Mouse (Mus musculus): Measurements from ENCODE around the gene Mpeg1. TPM values are rescaled to one million over a fixed set of nuclear protein-coding genes. Genes with fewer than 3 reads are reported as not detected.

Gene Mpeg1
- total and polyA plus RNA-seq, 3 experiments = 43.8 to 270 (median 68.0) TPM

- TF ChIP-seq ZMIZ1 (IDR thresholded peaks at IDR 0.05; ENCODE audit: low read depth, low read length) (peak; percentile 4; the same call in 1 of the 2 replicates), JUN (IDR thresholded peaks at IDR 0.05; ENCODE audit: insufficient read depth, low read depth, low read length) (no peak), KAT2A (IDR thresholded peaks at IDR 0.05; ENCODE audit: insufficient replicate concordance, low read length) (0 out of 2 replicates have a peak, but pooled peaks have one; percentile 25)
These were observed 25.6 kb upstream of the Mpeg1 start (continued) for GRCm38 (mm10) chr19:12435011-12435416.

DNA sequence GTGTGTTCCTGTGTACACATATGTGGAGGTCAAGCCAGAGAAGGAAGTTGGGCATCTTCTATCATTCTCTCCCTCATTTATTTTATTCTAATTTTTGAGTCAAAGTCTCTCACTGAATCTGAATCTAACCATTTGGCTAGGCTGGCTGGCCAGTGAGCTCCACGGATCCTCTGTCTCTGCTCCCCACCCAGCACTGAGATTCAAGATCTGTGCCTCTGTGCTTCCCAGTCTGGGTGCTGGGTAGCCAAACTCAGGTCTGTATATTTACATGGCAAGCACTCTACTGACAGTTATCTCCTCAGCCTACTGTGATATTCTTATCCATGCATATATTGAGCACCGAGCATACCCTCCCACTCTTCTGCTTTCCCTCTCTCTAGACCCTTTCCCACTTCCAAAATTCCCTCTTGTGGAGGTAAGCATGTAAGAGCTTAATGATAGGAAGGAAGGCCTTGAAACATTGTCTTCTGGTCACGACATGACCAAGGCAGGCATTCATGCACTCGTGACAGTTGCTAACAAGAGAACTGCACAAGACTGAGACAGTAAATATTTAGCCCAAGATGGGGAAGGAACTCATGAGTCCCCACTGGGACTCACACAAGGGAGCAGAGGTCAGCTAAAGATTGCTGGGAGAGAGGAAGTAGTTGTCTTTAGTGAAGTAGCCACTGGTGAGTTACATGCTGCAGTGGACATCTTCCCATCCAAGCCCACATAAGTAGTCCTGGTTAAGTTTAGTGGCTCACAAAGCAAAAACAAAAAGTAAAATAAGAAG lies 24.6 kb upstream of the Mpeg1 start:
- Histone ChIP-seq H3K4me2 (ENCODE audit: insufficient read depth, low read depth, poor library complexity, severe bottlenecking) (peak overlapping the region; percentile 43), H3K4me3 (replicated peaks in 1 of 3; ENCODE audit: low read depth in 2 of 3, low read length in 2 of 3, poor library complexity in 1 of 3) (peak overlapping the region in 1 of 3 experiments; percentile 39), H3K36me3 (replicated peaks in 1 of 2; ENCODE audit: control insufficient read depth in 1 of 2, insufficient read depth in 1 of 2, low read length in 1 of 2) (no peaks in the 10 kb centered on the region), H3K27me3 (replicated peaks) (no peaks in the 10 kb centered on the region), H3K9me3 (replicated peaks; ENCODE audit: low read length) (peaks cover 2% of the 10 kb centered on the region), H3K79me2 (replicated peaks; ENCODE audit: control insufficient read depth, extremely low read depth, insufficient read depth, poor library complexity, severe bottlenecking) (no peaks in the 10 kb centered on the region), H3K27ac (ENCODE audit: insufficient read depth, low read depth) (peak overlapping the region; percentile 99), H3K4me1 (ENCODE audit: control insufficient read depth in 1 of 2, insufficient read depth in 2 of 2) (peaks cover 22 to 51% of the 10 kb centered on the region in 2 experiments), H3K9ac (ENCODE audit: insufficient read depth, low read depth) (peak overlapping the region; percentile 74)
- DNase-seq (ENCODE audit: extremely low read depth) = no peak
- dilution Hi-C loops (cut with MboI; ENCODE audit: extremely low pct_ligation_motif_present, extremely low pct_unique_long_range_greater_than_20kb, low sequenced_read_pairs) (no loop called here), in situ Hi-C loops (cut with MboI; ENCODE audit: low pct_ligation_motif_present, low pct_unique_long_range_greater_than_20kb, low sequenced_read_pairs) (loop anchor here (10.0 kb wide), 2 partner anchors 149 to 301 kb away; no protein-coding TSS in a partner anchor)
- peak; percentile 53; the same call in 1 of the 2 replicates for TF ChIP-seq BHLHE40 (IDR thresholded peaks at IDR 0.05; ENCODE audit: low read depth, low read length)
- no peak for TF ChIP-seq KAT2A (IDR thresholded peaks at IDR 0.05; ENCODE audit: insufficient replicate concordance, low read length)

DNA sequence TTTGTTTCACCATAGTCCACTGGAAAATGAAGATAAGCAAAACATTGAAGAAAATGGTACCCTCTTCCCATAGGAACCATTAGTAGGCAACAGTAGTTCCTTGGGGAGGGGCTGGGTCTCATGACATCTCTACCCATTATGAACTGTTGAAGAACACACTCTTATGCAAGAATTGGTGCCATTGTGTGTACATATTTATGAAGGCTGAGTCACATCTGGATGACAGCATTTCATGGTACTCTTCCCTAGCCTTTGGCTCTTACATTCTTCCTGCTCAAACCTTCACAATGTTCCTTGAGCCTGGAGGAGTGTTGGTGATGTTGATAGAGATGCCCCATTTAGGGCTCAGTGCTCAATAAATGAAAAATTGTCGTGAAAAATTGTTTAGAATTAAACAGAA lies 21.0 kb upstream of the Mpeg1 start:
- Histone ChIP-seq H3K4me1 (ENCODE audit: control insufficient read depth in 1 of 2, insufficient read depth in 2 of 2) (peaks cover 22 to 45% of the 10 kb centered on the region in 2 experiments), H3K27ac (ENCODE audit: insufficient read depth, low read depth) (no peak overlapping the region), H3K9ac (ENCODE audit: insufficient read depth, low read depth) (no peak overlapping the region), H3K4me3 (replicated peaks in 1 of 3; ENCODE audit: low read depth in 2 of 3, low read length in 2 of 3, poor library complexity in 1 of 3) (no peak overlapping the region), H3K79me2 (replicated peaks; ENCODE audit: control insufficient read depth, extremely low read depth, insufficient read depth, poor library complexity, severe bottlenecking) (no peaks in the 10 kb centered on the region), H3K27me3 (replicated peaks) (no peaks in the 10 kb centered on the region), H3K9me3 (replicated peaks; ENCODE audit: low read length) (no peaks in the 10 kb centered on the region), H3K36me3 (replicated peaks in 1 of 2; ENCODE audit: control insufficient read depth in 1 of 2, insufficient read depth in 1 of 2, low read length in 1 of 2) (no peaks in the 10 kb centered on the region), H3K4me2 (ENCODE audit: insufficient read depth, low read depth, poor library complexity, severe bottlenecking) (no peak overlapping the region)
- in situ Hi-C loops (cut with MboI; ENCODE audit: low pct_ligation_motif_present, low pct_unique_long_range_greater_than_20kb, low sequenced_read_pairs) = loop anchor here (10.0 kb wide), 2 partner anchors 145 to 305 kb away; no protein-coding TSS in a partner anchor
- TF ChIP-seq HCFC1 (IDR thresholded peaks at IDR 0.05; ENCODE audit: low read depth, low read length) = no peak
- TF ChIP-seq RAD21 (IDR thresholded peaks at IDR 0.05; ENCODE audit: low read depth, low read length) = no peak
- TF ChIP-seq CHD1 (IDR thresholded peaks at IDR 0.05; ENCODE audit: low read depth, low read length) = no peak
- no peak for TF ChIP-seq RCOR1 (conservative IDR thresholded peaks at IDR 0.05; ENCODE audit: low read depth, low read length)
- DNase-seq (ENCODE audit: extremely low read depth) = no peak
- dilution Hi-C loops (cut with MboI; ENCODE audit: extremely low pct_ligation_motif_present, extremely low pct_unique_long_range_greater_than_20kb, low sequenced_read_pairs) = no loop called here
